Mouse (Mus musculus) lung, adult 2 months (tissue): ENCODE results near the gene Sbno2.

Experiments used
- CTCF ChIP-seq: fragments of 200-500 bp; IDR thresholded peaks from 2 replicates; pipeline ENCODE4 v1.5.1; 2011; ENCODE audit warnings: mild to moderate bottlenecking, low read length, control low read depth; ENCODE audit not compliant: insufficient read depth
- POLR2A ChIP-seq: fragments of 200-500 bp; IDR thresholded peaks from 2 replicates; pipeline ENCODE4 v1.6.1; 2011; ENCODE audit warnings: low read depth, mild to moderate bottlenecking, control low read depth, low read length, borderline replicate concordance; ENCODE audit errors: extremely low read depth

DNA sequence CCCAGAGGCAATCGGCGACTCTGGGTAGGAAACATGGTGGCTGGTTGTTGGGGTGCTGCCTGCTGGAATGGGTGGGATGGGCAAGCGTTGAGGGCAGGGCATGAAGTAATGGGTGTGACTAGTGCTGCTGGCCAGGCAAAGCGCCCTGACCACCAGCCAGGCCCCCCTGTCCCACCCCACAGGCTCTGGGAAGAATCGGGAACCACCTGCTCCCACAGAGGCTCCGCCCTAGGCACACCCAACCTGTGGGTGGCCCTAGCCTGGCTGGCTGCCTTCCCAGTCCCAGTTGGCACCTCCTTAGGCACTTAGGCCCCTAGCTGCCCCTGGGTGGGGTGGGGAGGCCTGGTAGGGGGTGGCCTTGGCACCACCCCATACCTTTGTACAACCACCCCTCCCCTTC lies 40.5 kb upstream of the Sbno2 start:
- TF ChIP-seq CTCF (no peak), POLR2A (no peak)
